Mouse (Mus musculus): Measurements from ENCODE around the gene Noa1. TPM values are rescaled to one million over a fixed set of nuclear protein-coding genes. Genes with fewer than 3 reads are reported as not detected.
A peak's percentile ranks its signal among the peaks of the same experiment; 100 is the strongest.

Gene Noa1
- polyA plus RNA-seq, 1 experiment from 2014 or later: 29.8 TPM

DNA sequence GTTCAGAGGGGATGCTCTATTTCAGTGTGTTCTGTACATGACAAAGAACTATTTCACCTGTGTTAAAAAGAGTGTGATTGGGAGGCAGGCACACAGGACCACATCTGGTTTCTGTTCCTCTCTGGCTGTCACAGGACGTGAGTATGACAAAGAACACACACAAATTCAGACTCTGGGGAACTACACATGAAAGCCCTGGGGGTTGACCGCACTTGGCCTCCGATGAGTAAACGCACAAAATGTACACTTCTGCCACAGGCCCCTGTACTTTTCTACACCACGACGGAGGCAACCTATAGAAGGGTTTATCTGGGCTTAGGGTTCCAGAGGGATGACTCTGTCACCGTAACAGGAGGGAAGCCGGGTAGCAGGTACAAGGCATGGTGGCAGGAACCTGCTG lies 20.2 kb downstream of the Noa1 start:
- Histone ChIP-seq H3K36me3 (ENCODE audit: insufficient read depth) (peaks cover 84% of the 10 kb centered on the region), H3K27ac (ENCODE audit: low read depth) (no peak overlapping the region), H3K4me2 (no peak overlapping the region), H3K27me3 (ENCODE audit: insufficient read depth, low read length) (no peaks in the 10 kb centered on the region), H3K9ac (no peak overlapping the region), H3K4me3 (ENCODE audit: low read depth, low read length) (no peak overlapping the region), H3K4me1 (ENCODE audit: insufficient read depth) (no peaks in the 10 kb centered on the region), H3K9me3 (ENCODE audit: low read depth, low read length) (no peaks in the 10 kb centered on the region)
- ATAC-seq (ENCODE audit: insufficient read depth) (0 out of 2 replicates have a peak, but pooled peaks have one; percentile 21), DNase-seq (no peak)
- WGBS: 59% methylated on average over 8 of the region's 8 CpGs
- no peak for TF ChIP-seq CTCF (IDR thresholded peaks at IDR 0.05; ENCODE audit: low read depth)

DNA sequence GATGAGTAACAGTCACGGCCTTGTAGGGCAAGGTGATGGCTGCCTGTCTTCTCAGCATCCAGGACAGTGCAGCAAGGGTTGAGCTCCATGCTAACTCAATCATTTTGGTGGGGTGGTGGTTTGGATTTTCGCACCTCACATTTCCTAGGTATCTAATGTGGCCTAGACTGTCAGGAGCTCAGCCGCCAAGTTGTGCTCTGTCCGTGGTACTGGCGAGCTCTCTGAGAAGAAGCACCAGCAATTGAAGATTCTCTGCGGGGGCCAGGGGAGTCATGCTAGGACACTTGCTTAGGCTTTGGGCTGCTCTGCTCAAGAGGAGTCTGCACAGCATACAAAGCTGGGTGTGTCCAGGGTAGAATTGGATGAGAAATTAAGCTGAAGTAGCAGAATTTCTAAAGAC lies 22.0 kb downstream of the Noa1 start:
- TF ChIP-seq CTCF (IDR thresholded peaks at IDR 0.05; ENCODE audit: low read depth): no peak
- Histone ChIP-seq H3K36me3 (ENCODE audit: insufficient read depth) (peaks cover 83% of the 10 kb centered on the region), H3K4me1 (ENCODE audit: insufficient read depth) (no peaks in the 10 kb centered on the region), H3K27ac (ENCODE audit: low read depth) (no peak overlapping the region), H3K4me3 (ENCODE audit: low read depth, low read length) (no peak overlapping the region), H3K9ac (no peak overlapping the region), H3K4me2 (no peak overlapping the region), H3K27me3 (ENCODE audit: insufficient read depth, low read length) (no peaks in the 10 kb centered on the region), H3K9me3 (ENCODE audit: low read depth, low read length) (no peaks in the 10 kb centered on the region)
- 79% methylated on average over 6 of the region's 6 CpGs for WGBS
- DNase-seq (peak; percentile 39), ATAC-seq (ENCODE audit: insufficient read depth) (no peak)

DNA sequence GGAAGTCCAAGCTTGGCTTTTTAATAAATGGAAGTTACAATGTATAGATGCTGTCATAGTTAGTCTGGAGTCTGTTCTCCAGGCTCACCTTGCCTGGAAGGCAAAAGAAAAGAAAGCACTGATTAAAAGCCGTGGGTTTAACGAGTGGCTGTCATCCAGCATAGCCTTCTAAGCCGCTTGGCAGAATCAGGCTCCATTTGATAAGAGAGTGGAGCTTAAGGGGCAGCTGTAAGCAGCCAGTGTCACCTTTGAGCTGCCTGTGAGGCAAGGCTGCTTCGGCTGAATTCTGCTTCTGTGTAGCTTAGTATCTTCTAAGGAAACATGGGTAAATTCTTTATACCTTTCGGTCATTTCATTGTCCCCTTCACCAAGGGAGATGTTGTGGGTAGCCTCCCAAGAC lies 23.0 kb downstream of the Noa1 start:
- Histone ChIP-seq H3K4me2 (no peak overlapping the region), H3K9ac (no peak overlapping the region), H3K27me3 (ENCODE audit: insufficient read depth, low read length) (no peaks in the 10 kb centered on the region), H3K4me1 (ENCODE audit: insufficient read depth) (no peaks in the 10 kb centered on the region), H3K4me3 (ENCODE audit: low read depth, low read length) (no peak overlapping the region), H3K9me3 (ENCODE audit: low read depth, low read length) (no peaks in the 10 kb centered on the region), H3K36me3 (ENCODE audit: insufficient read depth) (peaks cover 84% of the 10 kb centered on the region), H3K27ac (ENCODE audit: low read depth) (no peak overlapping the region)
- WGBS: 74% methylated on average over 5 of the region's 5 CpGs
- no peak for TF ChIP-seq CTCF (IDR thresholded peaks at IDR 0.05; ENCODE audit: low read depth)
- ATAC-seq (ENCODE audit: insufficient read depth): no peak
- DNase-seq: no peak

DNA sequence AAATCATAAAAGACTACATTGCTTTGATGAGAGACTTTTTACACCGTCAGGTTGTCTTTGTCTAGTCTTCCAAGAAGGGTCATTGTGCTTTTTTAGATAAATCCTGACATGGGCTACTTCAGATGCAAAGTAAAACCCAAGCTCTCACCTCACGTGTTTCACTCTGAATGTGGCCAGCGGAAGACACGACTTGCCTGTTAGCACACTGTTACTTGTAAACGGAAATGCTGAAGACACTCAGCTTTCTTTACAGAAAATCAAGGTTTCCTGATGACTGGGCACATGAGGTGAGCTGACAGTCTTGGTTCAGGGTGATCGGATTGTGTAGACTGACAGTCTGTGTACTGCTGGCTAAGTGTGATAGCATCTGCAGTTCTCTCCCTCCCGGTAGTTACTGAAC lies 24.2 kb downstream of the Noa1 start:
- H3K36me3 ChIP-seq (ENCODE audit: insufficient read depth): peaks cover 92% of the 10 kb centered on the region
- no peak overlapping the region for H3K9ac ChIP-seq
- WGBS: 84% methylated on average over 7 of the region's 7 CpGs

DNA sequence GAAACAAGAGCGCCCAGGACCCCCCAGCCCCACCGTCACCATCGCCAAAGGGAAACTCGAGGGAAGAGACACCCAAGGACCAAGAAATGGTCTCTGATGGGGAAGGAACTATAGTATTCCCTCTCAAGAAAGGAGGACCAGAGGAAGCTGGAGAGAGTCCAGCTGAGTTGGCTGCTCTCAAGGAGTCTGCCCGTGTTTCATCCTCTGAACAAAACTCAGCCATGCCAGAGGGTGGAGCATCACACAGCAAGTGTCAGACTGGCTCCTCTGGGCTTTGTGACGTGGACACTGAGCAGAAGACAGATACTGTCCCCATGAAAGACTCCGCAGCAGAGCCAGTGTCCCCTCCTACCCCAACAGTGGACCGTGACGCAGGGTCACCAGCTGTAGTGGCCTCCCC lies 27.6 kb downstream of the Noa1 start:
- H3K9me3 ChIP-seq (ENCODE audit: low read depth, low read length): no peaks in the 10 kb centered on the region
- H3K27me3 ChIP-seq (ENCODE audit: insufficient read depth, low read length): no peaks in the 10 kb centered on the region
- H3K4me2 ChIP-seq: no peak overlapping the region
- H3K9ac ChIP-seq: no peak overlapping the region
- no peak overlapping the region for H3K27ac ChIP-seq (ENCODE audit: low read depth)
- ATAC-seq (ENCODE audit: insufficient read depth) (no peak), DNase-seq (no peak)
- no peaks in the 10 kb centered on the region for H3K4me1 ChIP-seq (ENCODE audit: insufficient read depth)
- H3K4me3 ChIP-seq (ENCODE audit: low read depth, low read length): no peak overlapping the region
- H3K36me3 ChIP-seq (ENCODE audit: insufficient read depth): peaks cover 86% of the 10 kb centered on the region
- no peak for TF ChIP-seq CTCF (IDR thresholded peaks at IDR 0.05; ENCODE audit: low read depth)
- WGBS: 85% methylated on average over 9 of the region's 9 CpGs

More for the DNA sequence above, 24.2 kb downstream of the Noa1 start:
- Histone ChIP-seq H3K4me1 (ENCODE audit: insufficient read depth) (no peaks in the 10 kb centered on the region), H3K4me3 (ENCODE audit: low read depth, low read length) (no peak overlapping the region), H3K27ac (ENCODE audit: low read depth) (no peak overlapping the region), H3K4me2 (no peak overlapping the region), H3K9me3 (ENCODE audit: low read depth, low read length) (no peaks in the 10 kb centered on the region), H3K27me3 (ENCODE audit: insufficient read depth, low read length) (no peaks in the 10 kb centered on the region)
- ATAC-seq (ENCODE audit: insufficient read depth): no peak
- DNase-seq: no peak
- TF ChIP-seq CTCF (IDR thresholded peaks at IDR 0.05; ENCODE audit: low read depth): no peak

DNA sequence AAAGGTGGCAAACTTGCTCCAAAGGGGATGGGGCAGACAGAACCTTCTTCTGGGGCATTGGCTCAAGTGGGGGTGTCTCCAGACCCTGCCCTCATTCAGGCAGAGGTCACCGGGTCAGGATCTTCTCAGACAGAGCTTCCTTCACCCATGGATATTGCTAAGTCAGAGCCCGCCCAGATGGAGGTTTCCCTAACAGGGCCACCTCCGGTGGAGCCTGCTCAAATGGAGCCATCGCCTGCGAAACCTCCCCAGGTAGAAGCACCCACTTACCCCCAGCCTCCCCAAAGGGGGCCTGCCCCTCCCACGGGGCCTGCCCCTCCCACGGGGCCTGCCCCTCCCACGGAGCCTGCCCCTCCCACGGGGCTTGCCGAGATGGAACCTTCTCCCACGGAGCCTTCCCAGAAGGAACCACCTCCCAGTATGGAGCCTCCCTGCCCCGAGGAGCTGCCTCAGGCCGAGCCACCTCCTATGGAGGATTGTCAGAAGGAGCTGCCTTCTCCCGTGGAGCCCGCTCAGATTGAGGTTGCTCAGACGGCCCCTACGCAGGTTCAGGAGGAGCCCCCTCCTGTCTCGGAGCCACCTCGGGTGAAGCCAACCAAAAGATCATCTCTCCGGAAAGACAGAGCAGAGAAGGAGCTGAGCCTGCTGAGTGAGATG lies 28.2 kb downstream of the Noa1 start:
- Histone ChIP-seq H3K4me1 (ENCODE audit: insufficient read depth) (no peaks in the 10 kb centered on the region), H3K4me3 (ENCODE audit: low read depth, low read length) (no peak overlapping the region), H3K27ac (ENCODE audit: low read depth) (no peak overlapping the region), H3K9me3 (ENCODE audit: low read depth, low read length) (no peaks in the 10 kb centered on the region), H3K36me3 (ENCODE audit: insufficient read depth) (peaks cover 87% of the 10 kb centered on the region), H3K9ac (no peak overlapping the region), H3K27me3 (ENCODE audit: insufficient read depth, low read length) (no peaks in the 10 kb centered on the region), H3K4me2 (no peak overlapping the region)
- DNase-seq: no peak
- TF ChIP-seq CTCF (IDR thresholded peaks at IDR 0.05; ENCODE audit: low read depth): no peak
- 84% methylated on average over 20 of the region's 20 CpGs for WGBS
- ATAC-seq (ENCODE audit: insufficient read depth): 0 out of 2 replicates have a peak, but pooled peaks have one; percentile 28

DNA sequence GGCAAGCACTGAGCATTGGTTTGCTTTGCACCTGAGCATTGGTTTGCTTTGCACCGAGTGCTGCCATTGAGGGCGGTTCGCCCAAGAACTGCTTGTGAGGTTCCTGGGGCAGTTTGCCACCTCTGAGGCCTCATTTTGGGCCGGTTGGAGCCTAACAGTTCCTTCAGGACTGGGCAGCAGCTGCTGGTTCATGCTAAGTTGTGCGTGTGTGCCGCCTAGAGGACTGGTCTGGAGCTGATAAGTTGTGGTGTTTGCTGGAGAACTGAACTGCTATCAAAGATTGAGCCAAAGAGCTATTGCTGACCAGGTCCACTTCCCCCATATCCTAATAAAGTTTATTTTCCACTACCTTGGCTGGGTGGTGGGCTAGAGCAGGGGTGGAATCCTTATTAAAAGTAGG lies 32.7 kb downstream of the Noa1 start:
- Histone ChIP-seq H3K27me3 (ENCODE audit: insufficient read depth, low read length) (no peaks in the 10 kb centered on the region), H3K36me3 (ENCODE audit: insufficient read depth) (peaks cover 92% of the 10 kb centered on the region), H3K9ac (no peak overlapping the region), H3K9me3 (ENCODE audit: low read depth, low read length) (no peaks in the 10 kb centered on the region), H3K4me1 (ENCODE audit: insufficient read depth) (no peaks in the 10 kb centered on the region), H3K4me2 (no peak overlapping the region), H3K27ac (ENCODE audit: low read depth) (no peak overlapping the region), H3K4me3 (ENCODE audit: low read depth, low read length) (no peak overlapping the region)
- 95% methylated on average over 6 of the region's 6 CpGs for WGBS
- no peak for TF ChIP-seq CTCF (IDR thresholded peaks at IDR 0.05; ENCODE audit: low read depth)
- DNase-seq: no peak
- no peak for ATAC-seq (ENCODE audit: insufficient read depth)
